Mouse (Mus musculus): ENCODE data around the gene Fubp1. TPM values are rescaled to one million over a fixed set of nuclear protein-coding genes. Genes with fewer than 3 reads are reported as not detected.

The Fubp1 gene
- total RNA-seq, 2 experiments from 2014 or later, result 101 to 147 TPM

DNA sequence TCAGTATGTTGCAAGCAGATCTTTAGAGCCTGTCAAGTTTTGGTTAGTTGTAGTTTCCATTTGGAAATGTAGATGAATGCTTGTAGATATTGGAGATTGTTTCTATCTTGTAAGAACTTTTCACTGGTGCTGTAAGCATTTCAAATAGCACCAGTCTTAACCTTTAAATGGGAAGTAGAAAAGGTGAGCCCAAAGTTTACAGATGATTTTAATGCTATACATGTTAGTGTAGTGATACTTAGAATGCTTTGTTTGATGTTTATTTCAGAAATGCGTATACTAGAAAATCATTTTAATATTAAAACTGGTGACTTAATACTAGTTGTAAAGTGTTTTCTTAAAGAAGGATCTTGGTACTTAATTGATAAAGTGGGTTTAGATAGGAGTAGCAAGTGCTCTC lies 25.6 kb downstream of the Fubp1 start:
- DNase-seq, result no peak

DNA sequence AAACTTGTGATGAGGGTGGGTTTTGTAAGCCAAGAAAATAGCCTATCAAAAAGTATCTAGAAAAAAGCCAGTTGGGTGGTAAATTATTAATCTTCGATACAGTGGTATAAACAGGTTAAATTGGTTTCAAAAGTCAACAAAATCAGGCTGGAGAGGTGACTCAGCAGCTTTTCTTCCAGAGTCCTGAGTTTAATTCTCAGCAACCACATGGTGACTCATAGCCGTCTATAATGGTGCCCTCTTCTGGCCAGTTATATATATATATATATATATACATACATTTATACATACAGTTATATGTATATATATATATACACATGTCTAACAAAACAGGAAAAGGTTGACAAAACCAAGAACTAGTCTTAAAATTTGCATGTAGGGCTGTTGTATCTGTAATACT lies 28.6 kb downstream of the Fubp1 start:
- DNase-seq, result no peak

DNA sequence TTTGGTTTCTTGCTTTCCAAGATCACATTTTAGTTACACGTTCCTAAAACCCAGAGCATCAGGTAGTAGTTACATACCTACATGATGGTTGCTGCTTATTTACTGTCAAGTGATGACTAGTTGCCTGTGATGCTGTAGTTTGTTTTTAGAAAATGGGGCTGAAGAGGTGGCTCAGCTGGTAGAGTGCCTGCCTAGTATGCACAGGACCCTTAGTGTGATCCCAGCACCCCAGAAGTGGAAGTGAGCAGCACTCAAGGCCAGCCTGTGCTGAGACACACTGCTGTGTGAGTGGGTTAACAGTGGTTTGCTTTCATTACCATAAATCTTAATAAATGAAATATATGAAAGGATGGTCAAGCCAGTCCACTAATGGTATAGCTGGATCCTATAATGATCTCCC lies 29.4 kb downstream of the Fubp1 start:
- DNase-seq, result no peak

DNA sequence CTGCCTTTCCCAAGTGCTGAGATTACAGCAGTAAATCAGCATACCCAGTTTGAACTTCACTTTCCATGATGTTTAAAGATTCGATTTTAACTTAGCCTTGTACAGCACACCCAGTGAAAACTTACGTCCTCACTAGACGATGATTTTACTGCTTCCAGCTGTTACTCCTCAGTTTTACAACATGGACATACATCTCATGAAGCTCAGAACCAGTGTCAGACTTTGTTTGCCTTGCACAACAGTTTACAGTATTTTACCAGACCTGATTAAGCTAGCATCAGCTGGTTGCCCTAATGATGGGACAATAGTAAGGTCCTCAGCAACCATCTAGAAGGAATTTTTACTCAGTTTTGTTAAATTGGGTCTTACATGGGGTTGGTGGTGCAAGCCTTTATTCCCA lies 30.9 kb downstream of the Fubp1 start:
- DNase-seq, result no peak

DNA sequence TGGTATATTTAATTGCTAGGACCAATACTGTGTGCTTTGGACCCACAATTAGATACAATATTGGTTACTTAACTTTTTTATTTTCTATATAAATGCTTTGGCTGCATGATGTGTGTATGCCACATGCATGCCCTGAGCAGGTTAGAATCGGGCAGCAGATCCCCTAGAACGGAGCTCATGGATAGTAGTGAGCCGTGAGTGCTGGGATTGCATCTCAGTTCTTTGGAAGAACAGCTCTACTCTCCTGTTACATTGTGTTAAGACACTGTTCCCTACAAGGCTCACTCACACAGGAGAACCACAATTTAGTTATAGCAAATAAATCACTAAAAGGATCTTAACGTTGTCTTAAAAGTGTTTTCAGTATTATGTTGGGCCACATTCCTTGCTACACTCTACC lies 33.1 kb downstream of the Fubp1 start:
- DNase-seq, result no peak

DNA sequence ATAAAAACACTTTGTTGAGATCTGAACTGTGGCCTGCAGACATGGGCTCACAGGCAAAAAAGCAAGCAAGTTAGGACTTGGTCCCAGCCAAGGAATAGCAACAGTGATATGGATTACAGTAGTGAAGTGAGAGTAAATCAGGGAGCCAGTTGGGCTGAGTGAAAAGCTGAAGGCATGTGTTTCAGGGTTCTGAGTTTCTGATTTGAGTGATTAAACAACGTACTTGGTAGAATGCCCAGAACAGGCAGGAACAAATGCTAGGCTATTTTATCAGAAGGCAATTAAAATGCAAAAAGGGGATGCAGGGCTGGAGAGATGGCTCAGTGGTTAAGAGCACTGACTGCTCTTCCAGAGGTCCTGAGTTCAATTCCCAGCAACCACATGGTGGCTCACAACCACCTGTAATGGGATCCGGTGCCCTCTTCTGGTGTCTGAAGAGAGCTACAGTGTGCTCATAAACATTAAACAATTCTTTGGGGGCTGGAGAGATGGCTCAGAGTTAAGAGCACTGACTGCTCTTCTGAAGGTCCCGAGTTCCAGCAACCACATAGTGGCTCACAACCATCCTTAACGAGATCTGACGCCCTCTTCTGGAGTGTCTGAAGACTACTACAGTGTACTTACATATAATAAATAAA lies 35.2 kb downstream of the Fubp1 start:
- DNase-seq, result no peak

DNA sequence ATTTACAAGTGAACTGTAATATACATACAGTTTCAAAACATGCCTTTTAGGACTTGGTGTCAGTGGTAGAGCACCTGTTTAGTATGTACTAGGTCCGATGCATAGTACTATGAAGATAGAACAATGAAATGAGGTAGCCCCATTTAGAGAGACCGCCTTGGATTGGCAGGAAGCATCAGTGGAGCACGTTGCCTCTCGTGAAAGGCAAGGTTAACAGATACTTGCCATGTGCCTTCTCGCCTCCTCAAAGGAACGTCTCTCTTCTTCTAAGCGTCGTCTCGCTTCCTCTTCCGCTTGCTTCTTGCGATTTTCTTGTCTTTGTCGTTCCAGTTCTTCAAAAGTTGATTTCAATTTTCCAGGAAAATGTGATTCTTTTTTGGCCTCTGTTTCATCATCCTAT lies 37.5 kb downstream of the Fubp1 start:
- no peak for DNase-seq

DNA sequence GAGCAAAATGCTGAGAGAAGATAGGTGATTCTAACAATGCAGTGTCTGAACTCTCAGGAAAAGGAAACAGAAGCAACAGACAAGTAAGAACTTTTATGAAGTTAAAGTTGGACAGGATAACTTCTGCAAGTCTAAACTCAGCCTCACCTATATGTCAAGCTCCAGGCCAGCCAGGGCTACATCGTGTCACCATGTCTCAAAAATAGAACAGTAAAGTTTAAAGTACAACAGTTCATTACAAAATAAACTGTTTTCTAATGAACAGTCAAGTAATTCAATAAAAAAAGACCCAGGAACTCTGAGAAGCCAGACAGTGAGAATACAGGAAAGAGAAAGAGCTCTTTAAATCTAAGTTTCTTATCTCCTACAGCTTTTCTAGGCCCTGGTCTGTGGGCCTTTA lies 40.3 kb downstream of the Fubp1 start:
- no peak for DNase-seq

DNA sequence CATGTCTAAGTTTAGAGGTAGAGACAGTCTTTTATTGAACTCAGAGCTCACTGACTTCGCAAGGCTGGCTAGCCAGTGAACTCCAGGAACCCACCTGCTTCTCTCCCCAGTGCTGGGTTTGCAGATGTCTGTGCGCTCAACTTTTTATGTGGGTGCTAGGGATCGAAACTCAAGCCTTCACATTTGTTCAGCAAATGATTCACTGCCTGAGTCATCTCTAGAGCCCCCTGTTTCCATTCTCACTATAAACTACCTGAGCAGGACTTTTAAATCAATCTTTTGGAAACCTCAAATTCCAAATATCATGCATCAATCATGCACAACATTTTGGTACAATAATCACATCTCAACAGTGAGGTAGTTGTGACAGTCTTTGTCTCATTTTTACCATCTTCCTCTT lies 47.3 kb downstream of the Fubp1 start:
- DNase-seq, result no peak

DNA sequence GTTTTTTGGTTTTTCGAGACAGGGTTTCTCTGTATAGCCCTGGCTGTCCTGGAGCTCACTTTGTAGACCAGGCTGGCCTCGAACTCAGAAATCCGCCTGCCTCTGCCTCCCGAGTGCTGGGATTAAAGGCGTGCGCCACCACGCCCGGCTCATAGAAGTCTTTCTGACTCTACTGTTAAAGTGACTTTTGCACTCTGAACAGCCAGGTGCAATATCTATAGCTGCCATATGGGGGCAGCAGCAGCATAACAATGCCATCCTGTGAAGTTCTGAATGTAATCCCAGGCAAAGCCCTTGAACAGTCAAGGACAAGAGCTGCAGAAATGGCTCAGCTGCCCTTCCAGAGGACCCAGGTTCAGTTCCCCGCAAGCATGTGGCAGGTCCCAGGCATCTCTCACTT lies 49.2 kb downstream of the Fubp1 start:
- peak; percentile 88 for DNase-seq

DNA sequence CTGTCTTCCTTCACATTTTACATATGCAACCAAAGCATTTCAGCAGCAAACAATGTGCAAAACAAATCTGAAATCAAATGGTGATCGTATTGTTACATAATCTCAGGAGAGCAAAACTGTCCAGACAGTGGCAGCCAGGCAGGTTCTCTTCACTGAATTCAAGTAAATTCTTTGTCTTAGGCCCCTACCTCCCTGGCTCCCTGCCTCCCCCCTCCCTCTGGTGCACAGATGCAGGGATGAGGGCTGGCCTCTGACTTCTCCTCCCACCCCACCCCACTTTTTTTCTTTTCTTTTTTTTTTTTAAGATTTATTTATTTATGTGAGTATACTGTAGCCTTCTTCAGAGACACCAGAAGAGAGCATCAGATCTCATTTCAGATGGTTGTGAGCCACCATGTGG lies 50.1 kb downstream of the Fubp1 start:
- no peak for DNase-seq

DNA sequence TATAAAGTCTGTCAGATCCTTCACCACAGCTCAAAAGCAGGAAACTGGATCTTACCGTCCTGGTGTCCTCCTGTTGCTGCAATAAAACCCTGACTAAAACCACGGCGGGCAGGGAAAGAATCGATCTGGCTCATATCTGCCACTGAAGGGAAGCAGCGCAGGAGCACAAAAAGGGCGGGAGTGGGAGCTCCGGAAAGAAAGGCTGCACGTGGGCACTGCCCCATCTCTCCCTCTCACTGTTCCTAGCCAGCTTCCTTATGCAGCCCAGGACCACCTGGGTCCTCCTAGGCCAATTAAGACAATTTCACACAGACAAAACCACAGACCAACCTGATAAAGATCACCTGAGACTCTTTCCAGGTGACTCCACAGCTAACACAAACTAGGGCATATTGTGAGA lies 51.2 kb downstream of the Fubp1 start:
- no peak for DNase-seq

DNA sequence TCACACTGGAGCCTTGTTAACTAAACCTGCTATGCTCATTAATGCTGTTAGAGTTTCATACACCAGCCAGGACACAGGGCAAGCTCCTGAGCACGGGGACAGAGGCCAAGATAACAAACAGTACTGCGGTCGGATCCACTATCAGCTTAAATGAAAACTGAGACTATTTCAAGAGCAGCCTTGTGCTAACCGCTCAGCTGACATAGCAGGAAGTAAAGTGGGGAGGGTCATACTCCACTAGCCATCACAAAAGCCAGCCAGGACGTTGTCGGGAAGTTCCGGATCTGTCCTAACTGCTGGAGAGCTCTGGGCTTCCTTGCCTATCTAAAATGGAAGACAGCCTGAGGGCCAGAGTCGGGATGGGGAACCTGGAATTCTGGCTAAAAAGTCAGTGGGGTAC lies 51.7 kb downstream of the Fubp1 start:
- no peak for DNase-seq

DNA sequence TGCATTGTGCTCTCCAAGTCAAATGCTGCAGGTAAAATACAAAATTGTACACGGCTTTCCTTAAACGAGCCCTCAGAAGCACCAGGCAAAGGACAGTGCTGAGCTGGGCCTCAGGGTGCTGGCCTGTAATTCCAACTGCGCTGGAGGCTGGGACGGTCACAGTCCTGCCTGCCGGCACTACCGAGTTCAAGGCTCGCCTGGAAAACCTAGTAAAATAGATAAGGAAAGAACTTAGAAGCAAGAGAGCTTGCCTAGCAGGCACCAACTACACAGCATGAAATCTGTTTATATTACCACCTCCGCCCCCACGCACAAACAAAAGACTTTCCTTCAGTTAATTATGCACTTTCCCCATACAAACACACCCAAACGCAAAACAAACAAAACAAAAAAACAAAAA lies 54.2 kb downstream of the Fubp1 start:
- DNase-seq, result no peak

DNA sequence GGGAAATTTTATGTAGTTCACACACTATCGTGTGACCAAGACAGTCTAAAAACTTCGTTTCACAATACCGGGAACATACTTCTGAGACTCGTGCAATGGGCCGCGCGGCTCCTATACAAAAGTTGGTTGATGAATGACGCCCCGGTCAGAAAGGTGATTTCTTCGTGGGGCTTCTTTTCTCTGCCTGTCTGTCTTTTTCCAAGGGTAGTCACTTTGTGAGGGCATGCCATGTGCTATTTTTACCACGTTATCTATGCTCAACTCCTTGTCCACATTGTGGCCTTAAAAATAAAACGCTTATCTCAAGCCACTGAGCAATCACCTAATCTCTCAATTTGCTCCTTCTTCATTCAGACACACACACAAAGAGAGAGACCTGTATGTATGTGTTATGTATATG lies 54.6 kb downstream of the Fubp1 start:
- no peak for DNase-seq

DNA sequence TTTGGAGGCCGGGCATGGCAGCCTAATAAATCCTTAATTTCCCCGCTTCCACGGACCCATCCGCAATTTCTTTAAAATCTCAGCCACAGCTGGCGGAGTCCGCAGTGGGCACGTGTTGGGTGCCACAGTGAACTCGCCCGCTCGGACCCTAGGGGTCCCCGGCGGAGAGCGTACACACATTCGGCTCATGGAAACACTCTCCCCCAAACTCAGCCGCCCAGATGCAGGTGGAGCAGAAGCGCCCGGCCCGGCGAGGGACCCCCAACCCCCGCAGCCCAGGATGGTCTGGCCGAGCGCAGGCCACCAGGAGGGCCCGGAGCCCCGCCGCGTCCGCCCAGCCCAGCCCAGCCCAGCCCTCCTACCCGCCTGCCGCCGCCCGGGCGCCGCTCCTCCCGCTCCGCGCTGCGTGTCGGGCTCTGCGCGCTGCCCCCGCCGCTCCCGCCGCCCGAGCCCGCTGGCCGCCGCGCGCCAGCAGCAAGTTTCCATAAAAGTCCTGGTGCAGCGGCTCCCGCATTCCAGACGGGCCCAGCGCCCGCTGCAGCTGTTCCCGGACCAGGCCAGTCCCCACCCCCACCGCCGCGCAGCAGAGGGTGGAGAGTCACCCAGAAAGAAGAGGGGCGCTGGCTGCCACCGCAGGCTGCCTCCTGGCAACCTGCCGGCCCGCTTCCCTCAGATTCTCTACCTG lies 55.3 kb downstream of the Fubp1 start:
- DNase-seq, result peak; percentile 78

DNA sequence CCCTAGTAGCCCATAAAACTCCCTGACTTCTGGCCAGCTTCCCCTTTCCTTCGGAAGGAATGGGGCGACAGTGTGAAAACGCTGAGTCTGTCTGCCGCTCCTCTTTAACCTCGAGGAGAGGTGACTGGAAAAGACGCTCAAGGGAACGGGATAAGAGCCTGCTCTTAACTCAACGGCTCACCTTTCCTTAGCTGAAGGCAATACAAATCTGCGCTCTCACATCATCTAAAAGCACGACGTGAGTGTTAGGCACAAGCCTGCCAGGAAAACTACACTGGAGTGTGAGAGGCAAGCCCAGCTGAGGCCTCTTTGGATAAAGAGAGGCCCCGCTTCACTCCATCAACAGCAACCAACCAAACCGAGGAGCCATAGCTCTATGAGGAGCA lies 55.8 kb downstream of the Fubp1 start, which contains the start of gene Nexn:
Gene Nexn, minus strand, starts transcription at position 315 of the 386 bp plus-strand sequence.
- DNase-seq, result no peak

DNA sequence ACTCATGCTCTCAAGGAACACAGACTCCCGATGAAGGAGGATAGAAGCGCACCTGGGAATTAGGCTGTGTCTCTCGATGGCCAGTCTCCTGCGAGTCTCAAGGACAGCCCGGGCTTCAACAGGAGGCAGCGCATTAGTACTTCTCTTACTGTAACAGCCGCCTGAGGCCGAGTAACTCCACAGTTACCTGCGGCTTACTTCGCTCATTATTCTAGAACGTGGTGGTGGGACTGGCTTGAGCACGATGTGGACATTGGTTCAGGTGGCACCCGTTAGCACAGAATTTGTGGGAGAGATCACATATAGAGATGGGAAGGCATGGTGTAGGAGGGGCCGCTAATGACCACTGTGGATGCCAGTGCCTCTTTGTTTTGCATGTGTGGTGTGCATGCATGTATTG lies 57.9 kb downstream of the Fubp1 start:
- no peak for DNase-seq

DNA sequence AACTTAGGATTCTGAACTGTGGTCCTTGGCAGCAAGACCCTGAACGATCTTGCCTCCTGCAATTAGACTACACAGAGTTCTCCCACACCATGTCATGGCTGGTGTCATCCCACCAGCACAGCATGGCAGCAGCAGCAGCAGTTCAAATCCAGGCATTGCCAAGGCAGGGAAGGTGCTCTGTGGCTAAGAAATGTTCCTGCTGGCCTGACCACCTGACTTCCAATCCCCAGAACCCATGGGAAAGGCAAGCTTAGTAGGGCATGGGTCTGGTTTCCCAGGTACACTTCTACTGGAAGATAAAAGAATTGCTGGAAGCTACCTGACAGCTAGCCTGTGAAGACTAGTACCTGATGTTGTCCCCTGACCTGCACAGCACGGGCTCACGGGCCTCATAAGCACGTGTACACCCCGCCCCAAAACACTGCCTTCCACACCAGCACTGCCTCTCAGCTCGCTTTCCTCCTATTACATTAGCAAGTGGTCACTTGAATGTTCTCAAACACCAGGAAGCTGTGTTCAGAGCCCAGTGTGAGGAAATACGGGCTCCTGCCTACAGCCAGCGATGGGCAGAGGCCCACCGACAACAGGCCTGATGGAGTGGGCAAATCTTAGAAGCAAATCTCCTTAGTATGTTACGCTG lies 61.0 kb downstream of the Fubp1 start:
- no peak for DNase-seq

DNA sequence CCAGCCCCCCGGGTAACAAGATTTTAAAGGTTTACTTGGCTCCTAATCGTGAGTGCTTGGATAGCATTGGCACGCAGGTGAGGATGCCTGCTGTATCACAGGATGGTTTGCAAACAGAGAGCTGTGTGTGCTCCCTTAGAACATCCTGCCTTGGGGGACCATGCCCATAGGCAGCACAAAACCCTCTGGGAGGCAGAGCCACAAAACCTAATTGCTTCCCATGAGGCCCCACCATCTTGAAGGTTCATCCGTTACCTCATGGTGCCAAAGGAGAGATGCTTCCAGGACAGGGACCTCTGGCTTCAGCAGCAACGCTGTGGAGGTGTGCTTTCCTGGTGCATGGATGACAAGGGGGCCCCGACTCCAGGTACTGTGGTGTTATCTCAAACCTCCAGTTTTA lies 61.7 kb downstream of the Fubp1 start:
- no peak for DNase-seq

DNA sequence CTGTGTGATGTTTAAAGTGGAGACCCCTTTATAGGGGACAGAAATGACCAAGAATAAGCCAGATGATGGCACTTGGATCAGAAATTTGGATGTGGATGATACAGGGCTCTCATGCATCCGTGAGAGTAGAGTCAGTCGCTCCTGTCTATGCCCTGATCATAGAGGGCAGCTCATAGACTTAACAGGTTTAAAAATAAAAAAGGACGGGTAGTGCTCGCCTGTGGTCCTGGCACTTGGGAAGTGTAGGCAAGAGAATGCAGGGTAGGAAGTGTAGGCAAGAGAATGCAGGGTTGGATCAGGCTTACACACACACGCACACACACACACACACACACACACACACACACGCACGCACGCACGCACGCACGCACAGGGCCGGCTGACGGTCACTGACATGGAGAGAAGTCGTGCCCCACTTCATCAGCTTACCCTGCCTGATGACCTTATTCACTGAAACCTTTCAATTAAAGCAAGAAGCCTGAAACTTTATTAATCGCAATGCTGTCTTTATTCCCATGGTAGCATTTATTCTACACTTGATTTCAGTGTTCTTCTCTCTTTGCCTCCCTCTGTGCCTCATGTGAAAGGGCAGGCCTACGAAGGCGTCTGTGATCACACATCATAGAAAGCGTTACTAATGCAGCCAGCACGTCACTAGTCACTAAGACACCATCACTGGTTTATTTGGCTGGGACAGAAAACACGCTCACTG lies 62.9 kb downstream of the Fubp1 start:
- DNase-seq, result no peak

DNA sequence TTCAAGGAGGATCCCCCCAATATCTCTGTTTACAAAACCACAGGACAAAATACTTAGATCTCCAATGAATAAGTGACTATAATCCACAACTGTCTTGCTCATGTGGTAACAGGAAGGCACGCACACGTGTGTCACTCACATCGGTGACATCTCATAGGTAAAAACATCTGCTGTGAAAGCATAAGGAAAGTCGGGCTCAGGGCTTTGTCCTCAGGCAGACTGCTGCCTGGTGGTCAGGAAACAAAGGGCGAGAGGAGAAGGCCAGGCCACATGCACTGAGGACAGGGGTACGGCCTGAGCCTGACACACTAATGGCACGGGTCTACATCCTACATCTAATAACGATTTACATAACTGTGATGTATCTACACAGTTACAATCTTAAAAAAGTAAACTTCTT lies 64.8 kb downstream of the Fubp1 start:
- DNase-seq, result no peak

DNA sequence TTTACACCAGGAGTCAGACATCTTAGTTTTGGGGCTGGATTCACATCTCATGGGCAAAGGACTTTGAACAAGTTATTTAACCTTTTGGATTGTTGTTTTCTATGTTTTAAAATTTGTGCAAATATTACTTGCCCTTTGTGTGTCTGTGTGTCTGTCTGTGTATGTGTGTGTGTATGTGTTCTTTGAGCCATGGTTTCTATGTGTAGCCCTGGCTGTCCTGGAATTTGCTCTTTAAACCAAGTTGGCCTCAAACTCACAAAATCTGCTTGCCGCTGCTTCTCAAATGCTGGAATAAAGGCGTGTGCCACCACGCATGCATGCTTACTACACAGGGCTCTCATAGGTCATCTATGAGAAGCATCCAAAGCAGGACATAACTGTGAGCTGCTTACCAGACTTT lies 66.7 kb downstream of the Fubp1 start:
- no peak for DNase-seq

Measured in adrenal gland, postnatal 10 days (tissue).